Mouse (Mus musculus) cerebral cortex, adult 2 months (tissue): ENCODE measurements around the gene Btbd1.

Source experiments
- WGBS: fragments of 180-500 bp; shearing (Covaris S2); methylation state at CpG from one replicate; pipeline ENCODE4 v1.1.7; 2018; 5-methylcytosine and 5-hydroxymethylcytosine counted together

Gene Btbd1

DNA sequence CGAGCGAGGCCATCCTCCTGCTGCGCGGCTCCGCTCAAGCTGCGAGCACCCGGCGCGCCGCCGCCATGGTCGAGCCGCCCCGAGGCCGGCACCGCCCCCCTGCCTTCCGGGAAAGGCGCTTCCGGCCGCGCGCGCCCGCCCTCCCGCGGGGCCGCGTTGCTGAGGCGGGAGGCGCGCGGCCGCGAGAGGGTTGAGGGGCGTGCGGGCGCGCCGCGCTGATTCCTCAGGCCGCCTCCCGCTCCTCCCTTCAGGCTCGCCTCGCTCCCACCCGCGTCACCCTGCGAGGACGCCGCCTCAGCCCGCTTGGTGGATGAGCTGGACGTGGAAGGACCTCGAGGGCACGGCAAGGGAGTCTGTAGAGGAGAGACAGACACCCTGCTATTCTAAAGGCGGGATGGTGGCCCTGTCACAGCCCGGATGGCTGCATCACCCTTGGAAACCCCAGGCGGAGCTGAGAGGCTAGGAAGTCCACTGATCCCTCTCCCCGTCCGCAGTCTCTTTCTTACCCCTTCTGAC is at the start of gene Btbd1:
Btbd1 (minus strand) TSS at position 53 of the 516 bp plus-strand sequence.
- WGBS = under 1% methylated on average over 58 of the region's 58 CpGs

DNA sequence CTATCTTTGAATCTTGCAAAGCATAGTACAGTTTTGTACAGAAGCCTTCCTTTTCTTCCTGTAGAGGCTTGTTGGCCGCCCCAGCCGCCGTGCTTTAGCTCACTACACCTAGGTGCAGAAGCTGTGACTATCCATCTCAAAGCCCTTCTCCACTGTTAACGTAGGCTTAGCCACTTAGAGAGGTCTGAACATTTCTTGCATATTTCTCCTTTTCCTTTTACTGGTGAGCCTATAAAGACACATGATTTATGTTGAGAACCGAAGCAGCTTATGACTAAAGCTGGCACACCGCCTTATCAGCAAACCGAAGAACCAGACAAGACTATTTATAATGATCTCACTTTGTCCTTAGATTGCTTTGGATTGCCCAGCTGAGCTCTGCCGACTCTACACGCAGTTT is 46.1 kb upstream of the Btbd1 start:
- 42% methylated on average over 9 of the region's 9 CpGs for WGBS

GRCm38 (mm10) chr7:81874636-81875035 is 45.4 kb upstream of the Btbd1 start:
- WGBS = 48% methylated on average over 6 of the region's 6 CpGs

- WGBS = 67% methylated on average over 1 of the region's 1 CpGs
Measured at GRCm38 (mm10) chr7:81873807-81874206, 44.6 kb upstream of the Btbd1 start.

- WGBS = 67% methylated on average over 13 of the region's 13 CpGs
Measured at GRCm38 (mm10) chr7:81872493-81873013, 43.3 kb upstream of the Btbd1 start.

DNA sequence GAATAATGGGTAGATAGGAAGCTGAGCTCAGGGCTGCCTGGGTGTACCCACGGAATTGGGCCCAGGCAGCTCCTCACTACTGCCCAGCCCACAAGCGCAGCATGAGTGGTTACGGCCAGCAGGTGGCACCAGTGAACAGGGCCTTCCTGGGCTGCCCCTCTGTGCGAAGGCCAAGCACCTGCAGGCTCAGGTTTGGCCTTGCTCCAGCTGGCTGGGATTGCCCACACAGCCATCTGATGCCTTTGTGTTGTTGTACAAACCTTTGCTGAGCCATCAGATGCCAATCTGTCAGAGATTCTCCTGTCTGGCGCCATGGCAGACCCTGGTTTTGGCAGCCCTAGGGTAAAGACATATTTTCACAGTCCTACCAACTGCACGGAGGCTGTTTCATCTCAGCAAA is 38.9 kb upstream of the Btbd1 start:
- 29% methylated on average over 6 of the region's 6 CpGs for WGBS

- WGBS = 90% methylated on average over 9 of the region's 9 CpGs
Measured at GRCm38 (mm10) chr7:81867231-81867930, 38.1 kb upstream of the Btbd1 start.

GRCm38 (mm10) chr7:81865937-81866336 is 36.7 kb upstream of the Btbd1 start:
- WGBS = 97% methylated on average over 6 of the region's 6 CpGs

DNA sequence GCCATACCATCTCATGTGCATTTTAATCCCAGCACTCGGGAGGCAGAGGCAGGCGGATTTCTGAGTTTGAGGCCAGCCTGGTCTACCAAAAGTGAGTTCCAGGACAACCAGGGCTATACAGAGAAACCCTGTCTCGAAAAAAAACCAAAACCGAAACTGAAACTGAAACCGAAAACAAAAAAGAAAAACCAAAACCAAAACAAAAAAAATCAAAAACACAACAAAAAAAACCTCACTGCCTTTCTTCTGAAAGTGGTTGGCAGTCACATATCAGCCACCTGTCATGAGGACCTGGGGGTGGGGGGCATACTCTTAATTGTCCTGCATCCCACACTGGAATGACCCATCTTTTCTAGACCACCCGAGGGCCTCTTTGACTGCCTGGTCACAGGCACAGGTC is 35.3 kb upstream of the Btbd1 start:
- 89% methylated on average over 6 of the region's 6 CpGs for WGBS

- WGBS = 67% methylated on average over 24 of the region's 24 CpGs
Measured at GRCm38 (mm10) chr7:81862587-81863583, 33.7 kb upstream of the Btbd1 start.

GRCm38 (mm10) chr7:81861921-81862320 is 32.7 kb upstream of the Btbd1 start:
- WGBS = 73% methylated on average over 4 of the region's 4 CpGs

GRCm38 (mm10) chr7:81861461-81861860 is 32.2 kb upstream of the Btbd1 start:
- 91% methylated on average over 2 of the region's 2 CpGs for WGBS

GRCm38 (mm10) chr7:81860996-81861395 is 31.8 kb upstream of the Btbd1 start:
- WGBS = 36% methylated on average over 5 of the region's 5 CpGs

DNA sequence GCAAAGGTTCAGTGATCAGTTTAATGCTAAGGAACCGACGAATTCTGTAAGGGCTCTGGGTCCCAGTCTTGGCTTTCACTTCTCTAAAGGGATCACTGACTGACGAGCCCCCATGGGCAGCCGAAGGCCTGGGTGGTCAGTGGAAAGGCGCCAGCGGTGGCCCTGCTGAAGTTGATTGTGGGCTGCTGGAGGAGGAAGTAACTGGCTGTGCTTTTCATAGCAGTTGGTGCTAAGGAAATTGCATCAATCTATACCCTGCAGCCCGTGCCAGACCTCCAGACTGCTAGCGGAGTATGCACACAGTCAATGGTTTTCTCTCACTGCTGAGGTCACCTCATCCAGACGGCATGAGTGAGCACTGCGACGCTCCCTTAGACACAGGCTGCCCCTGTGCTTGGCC is 30.8 kb upstream of the Btbd1 start:
- 31% methylated on average over 11 of the region's 11 CpGs for WGBS

GRCm38 (mm10) chr7:81858968-81859721 is 29.9 kb upstream of the Btbd1 start, which contains the start of gene Tm6sf1:
TSS of gene Tm6sf1 (plus strand) at chr7:81859001.
- WGBS = 1% methylated on average over 64 of the region's 64 CpGs

GRCm38 (mm10) chr7:81858236-81858635 is 29.0 kb upstream of the Btbd1 start:
- 41% methylated on average over 9 of the region's 9 CpGs for WGBS

DNA sequence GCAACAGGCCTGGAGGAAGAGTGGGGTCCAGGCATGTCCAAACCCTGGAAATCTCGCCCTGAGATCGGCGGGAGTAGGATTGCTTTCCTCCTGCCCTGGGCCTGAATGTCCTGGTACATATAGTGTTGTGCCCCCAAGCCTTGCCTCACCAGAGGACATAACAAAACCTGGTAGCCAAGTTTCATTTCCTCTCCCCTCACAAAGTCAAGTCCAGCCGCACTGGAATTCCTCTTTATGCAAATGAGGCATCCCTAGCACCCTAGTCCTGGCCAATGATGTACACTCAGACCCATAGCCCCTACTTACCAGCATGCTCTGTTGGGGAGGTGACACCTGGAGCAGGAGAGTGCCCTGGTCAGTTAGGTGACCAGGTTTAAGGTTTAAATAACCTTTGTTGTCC is 27.0 kb upstream of the Btbd1 start:
- 83% methylated on average over 4 of the region's 4 CpGs for WGBS

DNA sequence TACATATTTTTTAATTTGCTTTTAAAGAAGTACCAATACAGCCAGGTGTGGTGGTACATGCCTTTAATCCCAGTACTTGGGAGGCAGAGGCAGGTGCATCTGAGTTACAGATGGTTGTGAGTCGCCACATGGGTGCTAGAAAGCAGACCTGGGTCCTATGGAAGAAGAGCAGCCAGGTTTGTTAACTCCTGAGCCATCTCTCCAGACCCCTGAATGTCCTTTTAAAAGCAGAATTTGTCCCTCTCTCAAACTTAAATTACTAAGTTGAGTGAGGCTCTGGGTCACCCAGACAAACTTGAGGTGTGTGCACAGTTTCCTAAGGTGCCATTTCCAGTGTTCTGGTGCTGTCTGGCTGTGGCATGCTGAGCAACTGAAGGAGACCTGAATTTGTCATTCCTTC is 26.5 kb upstream of the Btbd1 start, which contains the start of gene Gm10160:
Gm10160 (minus strand) TSS at position 101 of the 400 bp plus-strand sequence.
- 90% methylated on average over 1 of the region's 1 CpGs for WGBS

DNA sequence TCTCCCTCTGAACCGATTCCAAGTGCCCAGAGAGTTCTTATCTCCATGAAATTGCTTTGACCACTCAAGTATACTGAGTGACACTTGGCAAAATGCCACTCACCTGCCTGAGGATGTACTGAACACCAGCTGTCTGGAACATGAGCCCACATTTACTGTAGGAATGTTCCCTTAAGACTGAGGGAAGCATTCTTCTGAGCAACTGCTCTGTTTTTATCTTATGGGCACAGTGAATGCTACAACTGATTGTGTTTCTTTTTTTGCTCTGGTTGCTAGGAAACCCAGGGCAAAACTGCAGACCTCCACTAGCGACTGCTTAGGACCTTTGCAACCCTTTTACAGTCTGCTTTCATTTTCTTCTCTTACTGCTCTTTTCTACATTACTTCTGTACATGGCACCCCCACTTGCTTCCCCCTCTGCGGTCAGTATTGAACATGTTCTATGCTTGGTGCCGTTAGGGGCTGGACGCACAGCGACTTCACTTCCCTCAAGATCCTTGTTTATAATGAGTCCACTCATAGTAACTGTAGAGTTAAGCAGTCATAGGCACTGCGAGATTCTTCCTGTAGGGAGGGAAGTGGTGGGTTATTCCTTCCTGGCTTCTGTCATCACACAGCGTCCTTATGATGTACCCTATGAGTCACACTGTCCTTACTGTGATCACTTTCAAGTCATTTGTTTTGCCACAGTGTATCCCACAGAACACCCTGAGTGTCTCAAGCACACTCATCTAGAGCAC is 25.5 kb upstream of the Btbd1 start:
- WGBS = 33% methylated on average over 8 of the region's 8 CpGs

GRCm38 (mm10) chr7:81851706-81852105 is 22.5 kb upstream of the Btbd1 start:
- 87% methylated on average over 3 of the region's 3 CpGs for WGBS

DNA sequence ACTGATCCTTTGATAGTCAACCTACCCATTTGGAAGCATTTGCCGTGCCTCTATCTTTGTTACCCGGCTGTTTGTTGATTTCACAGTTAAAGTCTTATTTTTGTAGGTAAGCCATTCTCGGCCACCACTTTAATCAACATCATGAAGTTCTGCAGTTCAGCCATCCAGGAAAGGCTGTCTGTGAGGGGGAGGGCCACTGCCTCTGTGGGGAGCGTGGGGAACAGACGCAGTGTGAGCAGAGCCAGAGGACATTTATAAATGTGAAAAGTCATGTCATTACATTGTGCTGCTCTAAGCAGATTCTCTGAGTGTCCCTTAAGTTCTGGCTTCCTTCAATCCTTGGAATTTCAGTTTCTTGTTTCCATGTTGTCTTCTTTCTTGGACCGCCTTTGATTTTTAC is 20.9 kb upstream of the Btbd1 start:
- 86% methylated on average over 6 of the region's 6 CpGs for WGBS
